In the genomic region with DNA sequence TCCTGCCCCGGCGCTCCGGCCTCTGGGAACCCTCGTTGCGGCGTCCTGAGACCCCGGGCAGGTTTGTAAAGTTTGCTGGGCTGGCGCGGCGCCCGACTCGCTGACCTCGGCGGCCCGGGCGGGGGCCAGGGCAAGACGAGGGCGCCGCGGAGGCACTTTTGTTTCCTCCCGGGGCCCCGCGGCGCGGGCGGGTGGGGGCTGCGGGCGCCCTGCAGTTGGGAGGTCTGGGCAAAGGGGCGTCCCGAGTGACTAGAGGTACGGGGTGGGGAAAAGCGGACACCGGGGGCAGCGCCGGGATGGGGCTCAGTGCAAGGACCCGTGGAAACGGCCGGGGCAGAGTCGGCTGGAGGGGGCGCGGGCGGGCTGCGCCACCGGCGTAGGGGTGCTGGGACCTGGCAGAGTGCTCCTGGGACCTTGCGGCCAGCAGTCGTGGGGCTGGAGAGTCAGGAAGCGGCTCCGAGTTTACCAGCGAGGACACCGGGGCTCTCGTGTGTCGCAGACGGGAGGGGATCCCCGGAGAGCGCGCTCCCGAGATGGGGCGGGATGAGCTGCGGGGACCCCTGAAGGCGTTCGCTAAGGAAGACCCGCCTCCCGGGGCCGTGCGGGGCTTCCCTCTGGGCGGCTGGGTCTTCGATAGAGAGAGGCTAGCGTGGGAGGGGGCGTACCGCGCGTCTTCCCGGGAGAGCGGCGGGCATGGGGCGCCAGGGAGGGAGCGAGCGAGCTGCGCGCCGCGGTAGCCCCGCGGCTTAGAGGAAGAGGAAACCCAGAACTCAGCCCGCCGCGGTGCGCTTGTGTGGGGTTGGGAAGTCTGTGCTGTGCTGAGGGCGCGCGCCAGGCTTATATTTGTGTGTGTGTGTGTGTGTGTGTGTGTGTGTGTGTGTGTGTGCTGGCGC, we compare ENCODE assay signal across 8 mouse cellular contexts. TPM values are rescaled to one million over a fixed set of nuclear protein-coding genes. Genes with fewer than 3 reads are reported as not detected.
DNase-seq lines count a peak whose midpoint lies in the region; ATAC-seq lines count a peak whose summit lies in the region.

No protein-coding gene starts in this region.

- H3K4me3 ChIP-seq in forebrain, embryonic 13.5 days, result peak overlapping the region; percentile 77

- peaks cover 3% of the 10 kb centered on the region; the same call in 1 of the 2 replicates for H3K4me1 ChIP-seq in forebrain, embryonic 13.5 days

- DNase-seq in CD8-positive naive resting alpha-beta T cell, adult 2 months (ENCODE audit: low read depth in 2 of 2, low spot score in 2 of 2), result peak; percentile 55 to 65
- peak; percentile 68 for DNase-seq in brain, adult 2 months (ENCODE audit: low read depth, low spot score)
- peak; percentile 30 to 42 for DNase-seq in left cerebral cortex, adult 8-10 months (ENCODE audit: low spot score in 2 of 2)
- peak; percentile 39 to 49 for DNase-seq in right cerebral cortex, adult 2 months (ENCODE audit: low spot score in 2 of 2)
- DNase-seq in urinary bladder, postnatal 25 days (ENCODE audit: low spot score), result peak; percentile 37

- H3K9me3 ChIP-seq in forebrain, embryonic 13.5 days (replicated peaks), result no peaks in the 10 kb centered on the region

- H3K4me2 ChIP-seq in forebrain, embryonic 13.5 days, result peak overlapping the region; percentile 97

- WGBS in forebrain, embryonic 13.5 days, result under 1% methylated on average over 82 of the region's 93 CpGs

- ATAC-seq in forebrain, embryonic 13.5 days, result peak; percentile 87
- ATAC-seq in hematopoietic stem cell, adult 5-6 weeks (replicated peaks in 1 of 2; ENCODE audit: insufficient read depth in 1 of 2, low FRiP score in 2 of 2, low TSS enrichment in 1 of 2, low read depth in 1 of 2, poor library complexity in 2 of 2, severe bottlenecking in 2 of 2), result peak; percentile 45 to 47
- peak; percentile 48 for ATAC-seq in megakaryocyte, adult 5-6 weeks (ENCODE audit: poor library complexity, severe bottlenecking)

- H3K27ac ChIP-seq in forebrain, embryonic 13.5 days, result peak overlapping the region; percentile 48

- H3K9ac ChIP-seq in forebrain, embryonic 13.5 days, result peak overlapping the region; percentile 76

- H3K27me3 ChIP-seq in forebrain, embryonic 13.5 days, result peaks cover 47% of the 10 kb centered on the region

- no peaks in the 10 kb centered on the region for H3K36me3 ChIP-seq in forebrain, embryonic 13.5 days (ENCODE audit: poor library complexity, severe bottlenecking)

RNA-seq across cellular contexts. Expression of gene Elmo1, which starts 0.6 kb away (rescaled TPM):
- polyA plus RNA-seq in forebrain, embryonic 13.5 days (2015; fragmentation: Nextera tagmentation; extraction: Ambion mirVana), result 24.0 and 24.3 TPM in 2 replicates
- total RNA-seq in hematopoietic stem cell, adult 5-6 weeks (2017), result 91.4 and 133 TPM in 2 replicates
- total RNA-seq in left cerebral cortex, adult 8-10 months (2022), result 10 to 100 TPM; 71.7 to 78.6 (median 74.5) TPM
- 69.9 and 81.4 TPM in 2 replicates for total RNA-seq in megakaryocyte, adult 5-6 weeks (2015)
- 37.1 and 45.1 TPM in 2 replicates for total RNA-seq in megakaryocyte, adult 5-6 weeks (2017)

Comparison
In these comparisons a context has a peak if more than half of its experiments do, and no peak if none do; other contexts are left out.
1. Peak in every context shown above with its lines: DNase-seq, ATAC-seq, H3K4me3 ChIP-seq and H3K27ac ChIP-seq.